9 mouse cellular contexts compared by ENCODE assay signal in the genomic region with DNA sequence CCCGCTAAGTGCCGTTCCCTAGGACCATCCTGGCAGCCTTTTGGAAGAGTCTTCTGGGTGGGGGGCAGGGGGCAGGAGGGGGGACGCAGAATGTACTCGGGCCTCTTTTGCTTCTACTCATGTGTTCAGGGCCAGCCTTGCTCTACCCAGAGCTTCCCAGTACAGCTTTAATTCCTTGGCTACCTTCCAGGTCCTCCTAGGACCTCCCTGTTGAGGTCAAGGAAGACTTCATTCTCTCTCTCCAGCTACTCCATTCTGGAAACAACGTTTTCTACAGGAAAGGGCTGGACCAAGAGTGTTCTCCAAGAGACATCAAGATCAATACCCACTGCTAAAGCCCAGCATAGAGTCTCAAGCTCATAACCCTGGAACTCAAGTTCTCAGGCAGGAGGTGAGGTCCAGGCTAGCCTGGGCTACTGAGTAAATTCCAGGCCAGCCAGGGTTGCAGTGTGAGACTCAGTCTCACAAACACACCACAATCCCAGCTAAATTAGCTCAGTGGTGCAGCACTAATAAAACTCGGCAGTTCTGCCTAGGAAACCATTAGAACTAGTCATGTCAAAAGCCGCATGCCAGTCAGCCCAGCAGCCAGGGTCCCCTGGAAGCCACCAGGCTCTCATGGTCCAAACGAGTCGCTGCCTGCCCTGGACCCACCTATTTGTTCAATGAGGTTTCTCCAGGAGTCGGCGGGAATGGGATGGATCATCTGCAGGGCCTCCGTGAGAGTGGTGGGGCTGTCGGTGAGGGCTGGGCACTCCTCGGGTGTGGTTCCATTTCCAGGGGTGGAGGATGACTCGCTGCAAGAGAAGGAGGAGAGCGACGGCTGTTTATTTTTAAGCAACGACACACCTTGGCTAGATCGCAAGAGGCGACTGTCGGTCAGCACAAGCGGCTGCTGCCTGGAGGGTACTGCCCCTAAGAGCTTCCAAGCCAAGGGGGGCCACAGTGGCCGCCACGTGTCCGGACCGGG. TPM values are rescaled to one million over a fixed set of nuclear protein-coding genes. Genes with fewer than 3 reads are reported as not detected.
DNase-seq lines count a peak whose midpoint lies in the region; ATAC-seq lines count a peak whose summit lies in the region.
"Had no signal": no experiment of that assay in that cellular context is flagged by ENCODE, and none has a peak within 500 bp of the region (broad histone marks: within the 10 kb centered on the region; RNA-seq: fewer than 3 reads in every experiment).

No protein-coding gene starts in this region.

- H3K4me2 ChIP-seq in forebrain, embryonic 13.5 days = peak overlapping the region; percentile 98
- H3K4me2 ChIP-seq in neural tube, embryonic 12.5 days (replicated peaks) = peak overlapping the region; percentile 99

- no peak overlapping the region for H3K27ac ChIP-seq in forebrain, embryonic 13.5 days
- H3K27ac ChIP-seq in neural tube, embryonic 12.5 days = no peak overlapping the region

- no peak for ATAC-seq in forebrain, embryonic 13.5 days
- ATAC-seq in neural tube, embryonic 12.5 days (ENCODE audit: low FRiP score, low read depth) = no peak; the same call in 1 of the 2 replicates

- H3K9ac ChIP-seq in forebrain, embryonic 13.5 days = peak overlapping the region; percentile 70
- peak overlapping the region; percentile 64; the same call in 1 of the 2 replicates for H3K9ac ChIP-seq in neural tube, embryonic 12.5 days

- H3K9me3 ChIP-seq in forebrain, embryonic 13.5 days (replicated peaks) = no peaks in the 10 kb centered on the region
- no peaks in the 10 kb centered on the region for H3K9me3 ChIP-seq in neural tube, embryonic 12.5 days

- peaks cover 10% of the 10 kb centered on the region for H3K4me1 ChIP-seq in forebrain, embryonic 13.5 days
- H3K4me1 ChIP-seq in neural tube, embryonic 12.5 days = peaks cover 6% of the 10 kb centered on the region

- H3K36me3 ChIP-seq in forebrain, embryonic 13.5 days (ENCODE audit: poor library complexity, severe bottlenecking) = no peaks in the 10 kb centered on the region
- H3K36me3 ChIP-seq in neural tube, embryonic 12.5 days = no peaks in the 10 kb centered on the region

- DNase-seq in right cerebral cortex, adult 2 months (ENCODE audit: low spot score in 2 of 2) = peak; percentile 41 to 58
- DNase-seq in right cerebral cortex, postnatal 36 days (ENCODE audit: low spot score in 2 of 2) = no peak
- peak; percentile 11 for DNase-seq in kidney, postnatal 10 days
- no peak for DNase-seq in thymus, postnatal 10 days (ENCODE audit: low spot score in 2 of 2)
- no peak for DNase-seq in spleen, postnatal 4 days (ENCODE audit: low spot score in 2 of 2)
- DNase-seq in layer of hippocampus, postnatal 14 days (ENCODE audit: low spot score in 2 of 2) = no peak

- WGBS in forebrain, embryonic 13.5 days = 18% methylated on average over 26 of the region's 26 CpGs
- 19% methylated on average over 26 of the region's 26 CpGs for WGBS in neural tube, embryonic 12.5 days

- H3K4me3 ChIP-seq in forebrain, embryonic 13.5 days = peak overlapping the region; percentile 73
- peak overlapping the region; percentile 72 for H3K4me3 ChIP-seq in neural tube, embryonic 12.5 days

- peaks cover 49% of the 10 kb centered on the region for H3K27me3 ChIP-seq in forebrain, embryonic 13.5 days
- peaks cover 35% of the 10 kb centered on the region for H3K27me3 ChIP-seq in neural tube, embryonic 12.5 days (replicated peaks)

RNA-seq across cellular contexts. Expression of a gene that starts 0.8 kb away (rescaled TPM):
- 0.16 TPM in 1 of 2 replicates, not detected in the other for polyA plus RNA-seq in forebrain, embryonic 13.5 days (2015; fragmentation: Nextera tagmentation; extraction: Ambion mirVana)
- not detected in 2 replicates for polyA plus RNA-seq in neural tube, embryonic 12.5 days (2016; fragmentation: Nextera tagmentation; extraction: Ambion mirVana)
- under 1 TPM in 1 of 2 experiments, not detected in 1; 0.30 TPM for total RNA-seq in layer of hippocampus, postnatal 14 days (2021)

RNA-seq across cellular contexts. Expression of a gene that starts 38.8 kb away (rescaled TPM):
- polyA plus RNA-seq in forebrain, embryonic 13.5 days (2015; fragmentation: Nextera tagmentation; extraction: Ambion mirVana) = not detected in 2 replicates
- not detected in 2 replicates for polyA plus RNA-seq in neural tube, embryonic 12.5 days (2016; fragmentation: Nextera tagmentation; extraction: Ambion mirVana)
- total RNA-seq in layer of hippocampus, postnatal 14 days (2021) = not detected
- total RNA-seq: left cerebral cortex, postnatal 10 days had no signal

Comparison
In these comparisons a context has a peak if more than half of its experiments do, and no peak if none do; other contexts are left out.
1. DNase-seq: peak in right cerebral cortex, adult 2 months (2 of 2) and kidney, postnatal 10 days (single experiment); none in right cerebral cortex, postnatal 36 days (0 of 2), thymus, postnatal 10 days (0 of 2), spleen, postnatal 4 days (0 of 2) and layer of hippocampus, postnatal 14 days (0 of 2).